17 mouse cellular contexts compared by ENCODE assay signal in genomic region chr5:24618921-24619320, GRCm38 (mm10). TPM values are rescaled to one million over a fixed set of nuclear protein-coding genes. Genes with fewer than 3 reads are reported as not detected.
DNase-seq lines count a peak whose midpoint lies in the region; ATAC-seq lines count a peak whose summit lies in the region.
"Had no signal": no experiment of that assay in that cellular context is flagged by ENCODE, and none has a peak within 500 bp of the region (broad histone marks: within the 10 kb centered on the region; RNA-seq: fewer than 3 reads in every experiment).

No protein-coding gene starts in this region.

- no peak overlapping the region for H3K27ac ChIP-seq in midbrain, embryonic 11.5 days (ENCODE audit: low read depth, low read length)
- no peak overlapping the region for H3K27ac ChIP-seq in midbrain, embryonic 13.5 days
- H3K27ac ChIP-seq: embryonic facial prominence, embryonic 13.5 days; embryonic facial prominence, embryonic 15.5 days; forebrain, embryonic 10.5 days; forebrain, embryonic 12.5 days had no signal

- H3K27me3 ChIP-seq in midbrain, embryonic 11.5 days (ENCODE audit: control insufficient read depth, insufficient read depth, low read length) = peaks cover 2% of the 10 kb centered on the region
- peaks cover 7% of the 10 kb centered on the region for H3K27me3 ChIP-seq in midbrain, embryonic 13.5 days

- peak; percentile 20 for DNase-seq in cerebellum, adult 9-10 months
- no peak for DNase-seq in cerebellum, adult 11-12 months
- DNase-seq in cerebellum, postnatal 14 days = peak; percentile 41 to 68
- no peak for DNase-seq in cerebellum, adult 8-10 months
- DNase-seq in midbrain, embryonic 11.5 days (ENCODE audit: low spot score, missing footprints) = peak; percentile 45
- DNase-seq: adrenal gland, adult 2 months; adrenal gland, postnatal 10 days; adrenal gland, postnatal 25 days; embryo, embryonic 11 days had no signal

- WGBS in midbrain, embryonic 11.5 days = 79% methylated on average over 3 of the region's 3 CpGs
- 86% methylated on average over 3 of the region's 3 CpGs for WGBS in midbrain, embryonic 13.5 days

- no peak overlapping the region for H3K4me3 ChIP-seq in midbrain, embryonic 11.5 days (ENCODE audit: low read depth, low read length)
- no peak overlapping the region for H3K4me3 ChIP-seq in midbrain, embryonic 13.5 days (replicated peaks)
- H3K4me3 ChIP-seq: embryonic facial prominence, embryonic 13.5 days; embryonic facial prominence, embryonic 15.5 days; erythroblast, embryonic 14.5 days; forebrain, embryonic 10.5 days; forebrain, embryonic 12.5 days had no signal

- no peak overlapping the region for H3K4me2 ChIP-seq in midbrain, embryonic 11.5 days
- H3K4me2 ChIP-seq in midbrain, embryonic 13.5 days (replicated peaks) = no peak overlapping the region
- H3K4me2 ChIP-seq: embryonic facial prominence, embryonic 13.5 days; embryonic facial prominence, embryonic 15.5 days; forebrain, embryonic 12.5 days had no signal

- H3K9me3 ChIP-seq in midbrain, embryonic 11.5 days (ENCODE audit: control insufficient read depth, low read length) = no peaks in the 10 kb centered on the region
- no peaks in the 10 kb centered on the region for H3K9me3 ChIP-seq in midbrain, embryonic 13.5 days
- H3K9me3 ChIP-seq: embryonic facial prominence, embryonic 13.5 days; embryonic facial prominence, embryonic 15.5 days; forebrain, embryonic 10.5 days; forebrain, embryonic 12.5 days had no signal

- no peaks in the 10 kb centered on the region for H3K36me3 ChIP-seq in midbrain, embryonic 11.5 days (ENCODE audit: control insufficient read depth, insufficient read depth, low read length)
- no peaks in the 10 kb centered on the region for H3K36me3 ChIP-seq in midbrain, embryonic 13.5 days
- H3K36me3 ChIP-seq: embryonic facial prominence, embryonic 13.5 days; embryonic facial prominence, embryonic 15.5 days; forebrain, embryonic 10.5 days; forebrain, embryonic 12.5 days had no signal

- peaks cover 2% of the 10 kb centered on the region; the same call in 1 of the 2 replicates for H3K4me1 ChIP-seq in midbrain, embryonic 11.5 days (ENCODE audit: control insufficient read depth, insufficient read depth, low read length)
- peaks cover 20% of the 10 kb centered on the region for H3K4me1 ChIP-seq in midbrain, embryonic 13.5 days (replicated peaks)

- no peak for ATAC-seq in midbrain, embryonic 11.5 days (ENCODE audit: low FRiP score)
- no peak for ATAC-seq in midbrain, embryonic 13.5 days
- ATAC-seq: forebrain, embryonic 14.5 days; forebrain, embryonic 16.5 days had no signal

- no peak overlapping the region for H3K9ac ChIP-seq in midbrain, embryonic 11.5 days (ENCODE audit: low read length)
- H3K9ac ChIP-seq in midbrain, embryonic 13.5 days (replicated peaks) = no peak overlapping the region
- H3K9ac ChIP-seq: embryonic facial prominence, embryonic 13.5 days; embryonic facial prominence, embryonic 15.5 days; forebrain, embryonic 12.5 days had no signal

RNA-seq across cellular contexts. Expression of gene Smarcd3, which starts 5.3 kb away (rescaled TPM):
- 56.8 and 60.2 TPM in 2 replicates for polyA plus RNA-seq in midbrain, embryonic 11.5 days (2014; fragmentation: Nextera tagmentation; extraction: Ambion mirVana)
- 119 and 127 TPM in 2 replicates for polyA plus RNA-seq in midbrain, embryonic 13.5 days (2015; fragmentation: Nextera tagmentation; extraction: Ambion mirVana)
- polyA plus RNA-seq: erythroblast, embryonic 14.5 days had no signal

RNA-seq across cellular contexts. Expression of gene Chpf2, which starts 32.4 kb away (rescaled TPM):
- polyA plus RNA-seq in midbrain, embryonic 11.5 days (2014; fragmentation: Nextera tagmentation; extraction: Ambion mirVana) = 7.2 and 9.6 TPM in 2 replicates
- 17.8 and 18.6 TPM in 2 replicates for polyA plus RNA-seq in midbrain, embryonic 13.5 days (2015; fragmentation: Nextera tagmentation; extraction: Ambion mirVana)

RNA-seq across cellular contexts. Expression of gene Abcf2, which starts 41.7 kb away (rescaled TPM):
- polyA plus RNA-seq in midbrain, embryonic 11.5 days (2014; fragmentation: Nextera tagmentation; extraction: Ambion mirVana) = 143 and 147 TPM in 2 replicates
- 98.2 and 103 TPM in 2 replicates for polyA plus RNA-seq in midbrain, embryonic 13.5 days (2015; fragmentation: Nextera tagmentation; extraction: Ambion mirVana)

Comparison
In these comparisons a context has a peak if more than half of its experiments do, and no peak if none do; other contexts are left out.
1. DNase-seq: peak in cerebellum, adult 9-10 months (single experiment), cerebellum, postnatal 14 days (2 of 2) and midbrain, embryonic 11.5 days (single experiment); none in cerebellum, adult 11-12 months (single experiment) and cerebellum, adult 8-10 months (single experiment).